Mouse (Mus musculus): ENCODE data around the gene Unc13d. TPM values are rescaled to one million over a fixed set of nuclear protein-coding genes. Genes with fewer than 3 reads are reported as not detected.

Gene Unc13d
- polyA plus RNA-seq, 1 experiment from 2014 or later, result 1.0 TPM

GRCm38 (mm10) chr11:116072608-116073007, 5.2 kb downstream of the Unc13d start:
- Histone ChIP-seq H3K9ac (replicated peaks) (no peak overlapping the region), H3K27ac (replicated peaks) (no peak overlapping the region), H3K4me2 (no peak overlapping the region), H3K36me3 (no peaks in the 10 kb centered on the region), H3K9me3 (replicated peaks) (no peaks in the 10 kb centered on the region), H3K4me1 (peaks cover under 1% of the 10 kb centered on the region; the same call in 1 of the 2 replicates), H3K4me3 (replicated peaks) (no peak overlapping the region), H3K27me3 (replicated peaks) (no peaks in the 10 kb centered on the region)
- 82% methylated on average over 3 of the region's 3 CpGs for WGBS
- ATAC-seq (ENCODE audit: low FRiP score), result no peak

- Histone ChIP-seq H3K4me2 (no peak overlapping the region), H3K4me1 (no peaks in the 10 kb centered on the region), H3K4me3 (replicated peaks) (no peak overlapping the region), H3K9ac (replicated peaks) (no peak overlapping the region), H3K27me3 (replicated peaks) (no peaks in the 10 kb centered on the region), H3K9me3 (replicated peaks) (no peaks in the 10 kb centered on the region), H3K27ac (replicated peaks) (no peak overlapping the region), H3K36me3 (no peaks in the 10 kb centered on the region)
- ATAC-seq (ENCODE audit: low FRiP score), result no peak
- WGBS, result 69% methylated on average over 5 of the region's 5 CpGs
These were observed 6.3 kb downstream of the Unc13d start for GRCm38 (mm10) chr11:116071510-116071909.

GRCm38 (mm10) chr11:116065345-116065744, 12.4 kb downstream of the Unc13d start:
- no peak overlapping the region for H3K4me3 ChIP-seq (replicated peaks)
- no peaks in the 10 kb centered on the region for H3K4me1 ChIP-seq
- peaks cover 19% of the 10 kb centered on the region for H3K36me3 ChIP-seq
- H3K9me3 ChIP-seq (replicated peaks), result no peaks in the 10 kb centered on the region
- H3K27me3 ChIP-seq (replicated peaks), result no peaks in the 10 kb centered on the region
- H3K4me2 ChIP-seq, result no peak overlapping the region
- H3K27ac ChIP-seq (replicated peaks), result no peak overlapping the region
- WGBS, result 89% methylated on average over 12 of the region's 12 CpGs
- no peak overlapping the region for H3K9ac ChIP-seq (replicated peaks)
- ATAC-seq (ENCODE audit: low FRiP score), result no peak

DNA sequence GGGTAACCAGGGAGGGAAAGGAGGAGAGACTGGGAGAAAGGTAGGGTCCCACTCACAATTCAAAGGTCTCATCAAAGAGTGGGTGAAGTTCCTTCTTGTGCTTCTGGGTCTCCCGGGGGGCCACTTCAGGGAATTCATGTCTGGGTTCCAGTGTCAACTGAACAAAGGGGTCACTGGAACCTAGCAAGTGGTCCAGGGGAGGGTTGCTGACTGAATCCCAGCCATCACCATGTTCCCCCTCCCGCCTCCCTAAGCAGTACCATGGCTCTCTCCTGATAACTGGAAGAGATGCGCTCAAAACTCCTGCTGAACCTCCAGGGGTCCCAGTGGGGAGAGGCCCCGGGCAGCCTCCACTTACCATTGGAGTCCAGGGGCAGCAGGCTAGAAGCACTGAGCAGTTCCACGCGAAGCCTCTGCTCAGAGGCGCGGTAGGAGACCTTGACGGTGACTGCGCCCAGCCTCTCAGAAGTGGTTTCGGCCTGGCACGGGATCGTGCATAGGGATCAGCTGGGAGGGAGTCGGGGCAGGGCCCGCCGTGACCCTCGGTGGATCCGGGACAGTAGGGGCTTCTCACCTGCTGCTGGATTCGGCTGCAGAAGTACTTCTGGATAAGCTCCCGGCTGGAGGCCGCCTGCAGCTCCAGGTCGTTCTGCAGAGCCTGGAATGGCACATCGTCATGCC, 13.4 kb downstream of the Unc13d start:
- Histone ChIP-seq H3K4me1 (no peaks in the 10 kb centered on the region), H3K4me3 (replicated peaks) (no peak overlapping the region), H3K36me3 (peaks cover 30% of the 10 kb centered on the region), H3K4me2 (no peak overlapping the region), H3K9me3 (replicated peaks) (no peaks in the 10 kb centered on the region), H3K9ac (replicated peaks) (no peak overlapping the region), H3K27ac (replicated peaks) (no peak overlapping the region), H3K27me3 (replicated peaks) (no peaks in the 10 kb centered on the region)
- 68% methylated on average over 23 of the region's 23 CpGs for WGBS
- ATAC-seq (ENCODE audit: low FRiP score), result no peak

DNA sequence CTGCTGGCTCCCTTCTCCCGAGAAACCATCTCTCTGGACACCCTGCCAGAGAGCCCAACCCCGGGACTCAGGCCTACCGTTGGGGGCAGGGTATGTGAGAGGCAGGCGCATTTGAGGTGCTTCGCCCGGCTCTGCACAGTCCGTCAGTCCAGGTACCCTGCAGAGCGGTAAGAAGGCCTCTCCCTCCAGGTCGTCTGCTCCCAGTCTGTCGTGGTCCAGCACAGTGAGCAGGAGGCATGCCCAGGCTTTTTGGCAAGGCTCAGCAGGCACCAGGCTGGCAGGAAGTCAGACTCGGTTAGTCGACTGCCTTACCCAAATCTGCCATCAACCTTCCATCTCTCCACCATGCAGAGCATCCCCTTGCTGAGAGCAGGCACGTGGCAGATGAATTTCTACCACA, 14.2 kb downstream of the Unc13d start:
- WGBS, result 68% methylated on average over 13 of the region's 13 CpGs

GRCm38 (mm10) chr11:116062521-116062920, 15.2 kb downstream of the Unc13d start:
- peaks cover 48% of the 10 kb centered on the region for H3K36me3 ChIP-seq
- no peak for ATAC-seq (ENCODE audit: low FRiP score)
- H3K4me3 ChIP-seq (replicated peaks), result no peak overlapping the region
- no peaks in the 10 kb centered on the region for H3K9me3 ChIP-seq (replicated peaks)
- H3K9ac ChIP-seq (replicated peaks), result no peak overlapping the region
- 50% methylated on average over 8 of the region's 8 CpGs for WGBS
- H3K27ac ChIP-seq (replicated peaks), result no peak overlapping the region
- H3K27me3 ChIP-seq (replicated peaks), result no peaks in the 10 kb centered on the region
- no peaks in the 10 kb centered on the region for H3K4me1 ChIP-seq
- no peak overlapping the region for H3K4me2 ChIP-seq

More for the DNA sequence above, 14.2 kb downstream of the Unc13d start:
- Histone ChIP-seq H3K27ac (replicated peaks) (no peak overlapping the region), H3K9me3 (replicated peaks) (no peaks in the 10 kb centered on the region), H3K9ac (replicated peaks) (no peak overlapping the region), H3K4me2 (no peak overlapping the region), H3K4me3 (replicated peaks) (no peak overlapping the region), H3K27me3 (replicated peaks) (no peaks in the 10 kb centered on the region), H3K4me1 (no peaks in the 10 kb centered on the region), H3K36me3 (peaks cover 37% of the 10 kb centered on the region)
- no peak for ATAC-seq (ENCODE audit: low FRiP score)

- Histone ChIP-seq H3K4me3 (replicated peaks) (no peak overlapping the region), H3K27ac (replicated peaks) (no peak overlapping the region), H3K27me3 (replicated peaks) (no peaks in the 10 kb centered on the region), H3K36me3 (peaks cover 55% of the 10 kb centered on the region), H3K4me2 (no peak overlapping the region), H3K9me3 (replicated peaks) (no peaks in the 10 kb centered on the region), H3K9ac (replicated peaks) (no peak overlapping the region), H3K4me1 (no peaks in the 10 kb centered on the region)
- WGBS, result 91% methylated on average over 13 of the region's 13 CpGs
- ATAC-seq (ENCODE audit: low FRiP score), result no peak
These were observed 15.9 kb downstream of the Unc13d start for GRCm38 (mm10) chr11:116061641-116062415.

DNA sequence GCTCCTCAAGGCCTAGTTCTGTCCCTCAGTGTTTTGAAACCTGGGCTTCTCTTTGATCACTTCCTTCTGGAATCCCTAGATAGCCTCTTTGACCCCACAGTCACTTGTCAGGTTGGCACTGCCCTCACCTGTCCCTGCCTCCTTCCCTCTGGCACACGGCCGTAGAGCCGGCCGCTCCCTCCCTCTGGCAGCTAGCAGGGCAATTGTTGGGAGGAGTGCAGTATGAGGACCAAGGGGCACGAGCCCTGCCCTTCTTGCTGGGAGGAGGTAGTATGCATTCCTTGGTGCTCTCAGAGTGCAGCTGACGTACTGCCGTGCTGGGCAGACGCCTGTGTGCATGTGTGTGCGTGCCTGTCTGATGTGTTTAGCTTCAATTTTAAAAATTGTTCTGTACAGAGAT, 17.2 kb downstream of the Unc13d start:
- Histone ChIP-seq H3K36me3 (peaks cover 66% of the 10 kb centered on the region), H3K4me1 (no peaks in the 10 kb centered on the region), H3K27ac (replicated peaks) (no peak overlapping the region), H3K9me3 (replicated peaks) (no peaks in the 10 kb centered on the region), H3K4me2 (no peak overlapping the region), H3K9ac (replicated peaks) (no peak overlapping the region), H3K4me3 (replicated peaks) (no peak overlapping the region), H3K27me3 (replicated peaks) (no peaks in the 10 kb centered on the region)
- 93% methylated on average over 9 of the region's 9 CpGs for WGBS
- ATAC-seq (ENCODE audit: low FRiP score), result no peak

DNA sequence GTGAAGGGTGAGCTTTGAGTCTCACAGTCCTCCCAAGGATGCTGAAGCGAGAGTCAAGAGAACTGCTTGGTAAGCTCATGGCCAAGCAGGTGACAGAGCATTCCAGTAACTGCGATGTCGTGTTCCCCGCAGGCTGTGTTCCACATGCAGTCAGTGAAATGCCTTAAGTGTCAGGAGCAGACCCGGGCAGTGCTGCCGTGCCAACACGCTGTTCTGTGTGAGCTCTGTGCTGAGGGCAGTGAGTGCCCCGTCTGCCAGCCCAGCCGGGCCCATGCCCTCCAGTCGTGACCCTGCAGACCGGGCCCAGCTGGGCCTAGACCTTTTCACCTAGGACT, 18.1 kb downstream of the Unc13d start:
- H3K36me3 ChIP-seq, result peaks cover 75% of the 10 kb centered on the region
- no peaks in the 10 kb centered on the region for H3K9me3 ChIP-seq (replicated peaks)
- WGBS, result 92% methylated on average over 11 of the region's 11 CpGs
- H3K27ac ChIP-seq (replicated peaks), result no peak overlapping the region
- no peaks in the 10 kb centered on the region for H3K4me1 ChIP-seq
- H3K4me2 ChIP-seq, result no peak overlapping the region
- no peaks in the 10 kb centered on the region for H3K27me3 ChIP-seq (replicated peaks)
- H3K9ac ChIP-seq (replicated peaks), result no peak overlapping the region
- ATAC-seq (ENCODE audit: low FRiP score), result no peak
- H3K4me3 ChIP-seq (replicated peaks), result no peak overlapping the region

GRCm38 (mm10) chr11:116058868-116059690, 18.7 kb downstream of the Unc13d start:
- Histone ChIP-seq H3K9me3 (replicated peaks) (no peaks in the 10 kb centered on the region), H3K4me1 (no peaks in the 10 kb centered on the region), H3K4me2 (no peak overlapping the region), H3K9ac (replicated peaks) (no peak overlapping the region), H3K4me3 (replicated peaks) (no peak overlapping the region), H3K27me3 (replicated peaks) (no peaks in the 10 kb centered on the region), H3K27ac (replicated peaks) (no peak overlapping the region), H3K36me3 (peaks cover 81% of the 10 kb centered on the region)
- WGBS, result 93% methylated on average over 17 of the region's 17 CpGs
- no peak for ATAC-seq (ENCODE audit: low FRiP score)

DNA sequence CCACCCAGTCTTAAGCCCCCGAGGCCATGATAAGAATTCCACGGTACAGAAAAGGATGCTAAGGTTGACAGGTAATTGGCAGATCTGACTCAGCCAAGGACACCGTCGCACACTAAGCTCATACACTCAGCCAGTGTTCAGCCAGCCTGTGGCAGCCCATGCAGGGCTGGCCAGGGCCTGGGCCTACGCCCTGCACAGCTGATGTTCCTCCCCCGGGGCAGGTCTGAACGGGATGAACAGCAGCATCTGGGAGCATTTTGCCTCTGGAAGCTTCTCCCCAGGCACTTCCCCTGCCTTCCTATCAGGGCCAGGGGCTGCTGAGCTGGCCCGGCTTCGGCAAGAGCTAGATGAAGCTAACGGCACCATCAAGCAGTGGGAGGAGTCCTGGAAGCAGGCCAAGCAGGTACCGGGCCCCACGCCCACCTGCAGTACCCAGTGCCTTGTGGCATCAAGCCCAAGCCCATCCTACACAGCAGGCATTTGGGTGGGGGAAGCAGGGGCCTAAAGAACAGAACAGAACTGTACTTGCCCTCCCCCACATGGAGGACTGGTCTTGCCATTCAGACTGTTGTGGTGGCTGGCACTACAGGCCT, 19.6 kb downstream of the Unc13d start:
- no peak overlapping the region for H3K9ac ChIP-seq (replicated peaks)
- H3K27me3 ChIP-seq (replicated peaks), result no peaks in the 10 kb centered on the region
- no peaks in the 10 kb centered on the region for H3K9me3 ChIP-seq (replicated peaks)
- no peak overlapping the region for H3K4me2 ChIP-seq
- no peak overlapping the region for H3K27ac ChIP-seq (replicated peaks)
- ATAC-seq (ENCODE audit: low FRiP score), result no peak
- H3K4me3 ChIP-seq (replicated peaks), result no peak overlapping the region
- peaks cover 91% of the 10 kb centered on the region for H3K36me3 ChIP-seq
- 78% methylated on average over 12 of the region's 12 CpGs for WGBS
- H3K4me1 ChIP-seq, result no peaks in the 10 kb centered on the region
